Mouse (Mus musculus): ENCODE results near the gene Nav1. TPM values are rescaled to one million over a fixed set of nuclear protein-coding genes. Genes with fewer than 3 reads are reported as not detected.

The Nav1 gene
- total and polyA plus RNA-seq, 2 experiments from 2014 or later, result 46.5 to 99.1 TPM

GRCm38 (mm10) chr1:135534070-135534469 is 73.0 kb downstream of the Nav1 start:
- peaks cover 43% of the 10 kb centered on the region for H3K36me3 ChIP-seq (ENCODE audit: insufficient read depth, low read length)
- no peaks in the 10 kb centered on the region for H3K4me1 ChIP-seq (ENCODE audit: insufficient read depth, low read length)
- H3K9ac ChIP-seq (replicated peaks; ENCODE audit: low read length, poor library complexity, severe bottlenecking), result no peak overlapping the region
- no peak overlapping the region for H3K4me2 ChIP-seq (ENCODE audit: low read depth, low read length, poor library complexity, severe bottlenecking)
- no peaks in the 10 kb centered on the region for H3K27me3 ChIP-seq (ENCODE audit: insufficient read depth, low read length)
- no peak overlapping the region for H3K4me3 ChIP-seq (ENCODE audit: low read depth, low read length)
- ATAC-seq (ENCODE audit: low FRiP score) (no peak), DNase-seq (ENCODE audit: low spot score) (no peak)
- H3K9me3 ChIP-seq (ENCODE audit: low read length), result no peaks in the 10 kb centered on the region
- H3K27ac ChIP-seq (ENCODE audit: low read depth, low read length), result no peak overlapping the region
- no peak for TF ChIP-seq CTCF (IDR thresholded peaks at IDR 0.05)
- 91% methylated on average over 4 of the region's 4 CpGs for WGBS

DNA sequence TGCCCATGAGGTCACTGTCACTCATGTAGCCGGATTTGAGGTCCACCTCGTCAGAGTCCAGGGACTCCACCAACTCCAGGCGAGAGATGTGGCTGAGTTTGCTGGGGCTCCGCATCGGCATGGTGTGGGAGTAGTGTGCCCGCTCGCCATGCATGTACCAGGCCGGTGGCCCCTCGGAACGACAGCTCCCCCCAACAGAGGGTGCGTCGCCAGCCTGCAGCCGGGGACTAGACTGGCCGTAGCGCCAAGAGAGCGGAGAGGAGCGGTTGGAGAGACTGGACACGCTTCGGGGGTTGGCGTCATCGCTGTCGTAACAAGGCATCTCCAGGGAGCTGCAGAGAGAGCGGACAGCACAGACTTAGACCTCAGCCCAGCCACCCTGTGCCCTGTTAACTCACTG is 74.7 kb downstream of the Nav1 start:
- 90% methylated on average over 23 of the region's 23 CpGs for WGBS
- DNase-seq (ENCODE audit: low spot score), result no peak
- H3K36me3 ChIP-seq (ENCODE audit: insufficient read depth, low read length), result peaks cover 47% of the 10 kb centered on the region
- no peak overlapping the region for H3K9ac ChIP-seq (replicated peaks; ENCODE audit: low read length, poor library complexity, severe bottlenecking)
- no peaks in the 10 kb centered on the region for H3K27me3 ChIP-seq (ENCODE audit: insufficient read depth, low read length)
- no peak overlapping the region for H3K4me3 ChIP-seq (ENCODE audit: low read depth, low read length)
- H3K9me3 ChIP-seq (ENCODE audit: low read length), result no peaks in the 10 kb centered on the region
- ATAC-seq (ENCODE audit: low FRiP score), result 0 out of 2 replicates have a peak, but pooled peaks have one; percentile 18
- H3K4me2 ChIP-seq (ENCODE audit: low read depth, low read length, poor library complexity, severe bottlenecking), result no peak overlapping the region
- H3K4me1 ChIP-seq (ENCODE audit: insufficient read depth, low read length), result no peaks in the 10 kb centered on the region
- H3K27ac ChIP-seq (ENCODE audit: low read depth, low read length), result no peak overlapping the region
- TF ChIP-seq CTCF (IDR thresholded peaks at IDR 0.05), result no peak

DNA sequence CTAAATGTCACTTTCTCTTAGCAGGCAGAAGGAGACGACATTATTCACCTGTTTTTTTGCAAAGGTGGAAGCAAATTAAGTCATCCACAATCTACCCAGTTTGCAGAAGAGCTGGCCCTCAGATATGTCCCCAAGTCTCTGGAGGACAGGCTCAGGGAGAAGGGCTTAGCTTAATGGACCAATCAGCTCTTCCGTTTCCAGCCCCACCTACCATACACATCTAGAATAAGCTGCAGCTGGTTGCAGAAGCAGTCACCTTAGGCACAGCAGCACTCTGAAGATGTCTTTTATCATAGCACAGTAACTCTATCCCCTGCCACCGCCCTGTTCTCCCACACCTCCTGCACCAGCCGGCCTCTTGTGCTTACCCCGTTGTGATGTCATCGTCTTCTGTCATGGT is 75.1 kb downstream of the Nav1 start:
- Histone ChIP-seq H3K4me2 (ENCODE audit: low read depth, low read length, poor library complexity, severe bottlenecking) (no peak overlapping the region), H3K4me3 (ENCODE audit: low read depth, low read length) (no peak overlapping the region), H3K9me3 (ENCODE audit: low read length) (no peaks in the 10 kb centered on the region), H3K27me3 (ENCODE audit: insufficient read depth, low read length) (no peaks in the 10 kb centered on the region), H3K4me1 (ENCODE audit: insufficient read depth, low read length) (no peaks in the 10 kb centered on the region), H3K36me3 (ENCODE audit: insufficient read depth, low read length) (peaks cover 47% of the 10 kb centered on the region), H3K27ac (ENCODE audit: low read depth, low read length) (no peak overlapping the region), H3K9ac (replicated peaks; ENCODE audit: low read length, poor library complexity, severe bottlenecking) (no peak overlapping the region)
- WGBS, result 90% methylated on average over 6 of the region's 6 CpGs
- no peak for TF ChIP-seq CTCF (IDR thresholded peaks at IDR 0.05)
- DNase-seq (ENCODE audit: low spot score), result no peak
- ATAC-seq (ENCODE audit: low FRiP score), result no peak

GRCm38 (mm10) chr1:135531081-135531480 is 76.0 kb downstream of the Nav1 start:
- H3K36me3 ChIP-seq (ENCODE audit: insufficient read depth, low read length), result peaks cover 41% of the 10 kb centered on the region
- no peaks in the 10 kb centered on the region for H3K27me3 ChIP-seq (ENCODE audit: insufficient read depth, low read length)
- no peak overlapping the region for H3K4me2 ChIP-seq (ENCODE audit: low read depth, low read length, poor library complexity, severe bottlenecking)
- no peak overlapping the region for H3K9ac ChIP-seq (replicated peaks; ENCODE audit: low read length, poor library complexity, severe bottlenecking)
- no peaks in the 10 kb centered on the region for H3K9me3 ChIP-seq (ENCODE audit: low read length)
- 63% methylated on average over 10 of the region's 10 CpGs for WGBS
- no peaks in the 10 kb centered on the region for H3K4me1 ChIP-seq (ENCODE audit: insufficient read depth, low read length)
- DNase-seq (ENCODE audit: low spot score) (peak; percentile 59), ATAC-seq (ENCODE audit: low FRiP score) (0 out of 2 replicates have a peak, but pooled peaks have one; percentile 39)
- TF ChIP-seq CTCF (IDR thresholded peaks at IDR 0.05), result no peak
- H3K4me3 ChIP-seq (ENCODE audit: low read depth, low read length), result no peak overlapping the region
- H3K27ac ChIP-seq (ENCODE audit: low read depth, low read length), result no peak overlapping the region

- no peak for TF ChIP-seq CTCF (IDR thresholded peaks at IDR 0.05)
- no peak overlapping the region for H3K4me3 ChIP-seq (ENCODE audit: low read depth, low read length)
- no peak for ATAC-seq (ENCODE audit: low FRiP score)
- H3K4me1 ChIP-seq (ENCODE audit: insufficient read depth, low read length), result no peaks in the 10 kb centered on the region
- H3K9ac ChIP-seq (replicated peaks; ENCODE audit: low read length, poor library complexity, severe bottlenecking), result no peak overlapping the region
- no peak overlapping the region for H3K4me2 ChIP-seq (ENCODE audit: low read depth, low read length, poor library complexity, severe bottlenecking)
- H3K9me3 ChIP-seq (ENCODE audit: low read length), result no peaks in the 10 kb centered on the region
- H3K27me3 ChIP-seq (ENCODE audit: insufficient read depth, low read length), result no peaks in the 10 kb centered on the region
- H3K27ac ChIP-seq (ENCODE audit: low read depth, low read length), result no peak overlapping the region
- no peak for DNase-seq (ENCODE audit: low spot score)
- peaks cover 3% of the 10 kb centered on the region for H3K36me3 ChIP-seq (ENCODE audit: insufficient read depth, low read length)
- 76% methylated on average over 4 of the region's 4 CpGs for WGBS
Observed at GRCm38 (mm10) chr1:135524518-135524860, 82.6 kb downstream of the Nav1 start.

DNA sequence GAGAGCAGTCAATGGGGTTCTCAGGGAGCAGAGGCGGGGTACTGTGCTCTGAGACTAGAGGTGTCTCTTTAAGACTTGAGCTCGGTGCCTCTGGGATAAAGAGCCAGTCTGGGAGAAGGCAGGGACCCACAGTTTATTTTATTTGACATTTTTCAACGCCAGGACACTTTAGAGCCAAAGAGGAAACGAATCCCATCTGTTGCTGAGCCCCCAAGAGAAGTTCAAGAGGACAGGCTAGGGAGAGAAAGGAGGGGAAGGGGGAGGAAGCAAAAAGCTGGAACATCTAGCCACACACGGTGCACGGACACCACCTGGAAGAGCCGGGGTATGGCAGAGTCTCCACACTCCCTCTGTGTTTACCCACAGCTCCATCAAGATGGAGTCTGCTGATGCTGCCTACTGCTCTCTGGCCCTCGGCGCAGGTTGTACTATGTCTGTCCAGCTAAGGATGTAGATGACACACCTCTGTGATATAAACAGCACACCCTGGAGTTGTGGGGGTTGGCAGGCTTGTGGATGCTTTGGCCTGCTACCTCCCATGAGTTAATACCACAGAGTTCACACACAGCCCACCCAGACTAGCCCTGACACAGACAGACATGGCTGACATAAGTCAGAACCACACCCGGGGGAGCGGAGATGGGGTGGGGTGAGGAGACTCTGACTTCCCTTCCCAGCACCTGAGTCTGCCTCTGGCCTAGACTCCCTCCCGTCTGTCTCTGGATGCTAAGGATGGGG is 83.1 kb downstream of the Nav1 start:
- DNase-seq (ENCODE audit: low spot score) (no peak), ATAC-seq (ENCODE audit: low FRiP score) (0 out of 2 replicates have a peak, but pooled peaks have one; percentile 28)
- no peak overlapping the region for H3K27ac ChIP-seq (ENCODE audit: low read depth, low read length)
- no peak overlapping the region for H3K4me2 ChIP-seq (ENCODE audit: low read depth, low read length, poor library complexity, severe bottlenecking)
- WGBS, result 86% methylated on average over 12 of the region's 12 CpGs
- 0 out of 2 replicates have a peak, but pooled peaks cover 4% of the 10 kb centered on the region for H3K4me1 ChIP-seq (ENCODE audit: insufficient read depth, low read length)
- H3K9me3 ChIP-seq (ENCODE audit: low read length), result no peaks in the 10 kb centered on the region
- no peak overlapping the region for H3K9ac ChIP-seq (replicated peaks; ENCODE audit: low read length, poor library complexity, severe bottlenecking)
- TF ChIP-seq CTCF (IDR thresholded peaks at IDR 0.05), result no peak
- peaks cover 3% of the 10 kb centered on the region for H3K36me3 ChIP-seq (ENCODE audit: insufficient read depth, low read length)
- no peaks in the 10 kb centered on the region for H3K27me3 ChIP-seq (ENCODE audit: insufficient read depth, low read length)
- H3K4me3 ChIP-seq (ENCODE audit: low read depth, low read length), result no peak overlapping the region

All from midbrain, postnatal 0 days (tissue).